Mouse (Mus musculus) liver, adult 2 months (tissue): ENCODE data around the gene Iqgap2. TPM values are rescaled to one million over a fixed set of nuclear protein-coding genes. Genes with fewer than 3 reads are reported as not detected.

ENCODE experiments used
- DNase-seq: peaks from one replicate; pipeline ENCODE4 v3.0.0-alpha.2; 2011; ENCODE audit warnings: low read depth, low spot score; ENCODE audit errors: extremely low read depth
- H3K27ac ChIP-seq: fragments of 200-500 bp; replicated peaks from 2 replicates; pipeline ENCODE4 v1.5.1; 2012; ENCODE audit warnings: low read depth, mild to moderate bottlenecking, control low read depth, inconsistent platforms, low read length; ENCODE audit not compliant: insufficient read depth
- H3K27me3 ChIP-seq: fragments of 200-500 bp; 2 replicates; pipeline ENCODE4 v1.6.1; 2012; ENCODE audit warnings: mild to moderate bottlenecking, moderate library complexity, low read length, inconsistent platforms; ENCODE audit not compliant: control insufficient read depth, insufficient read depth
- H3K36me3 ChIP-seq: fragments of 200-500 bp; 2 replicates; pipeline ENCODE4 v1.6.1; 2012; ENCODE audit warnings: low read length, inconsistent platforms; ENCODE audit not compliant: control insufficient read depth, insufficient read depth
- H3K4me1 ChIP-seq: fragments of 200-500 bp; 2 replicates; pipeline ENCODE4 v1.6.1; 2011; ENCODE audit warnings: low read length; ENCODE audit not compliant: control insufficient read depth, insufficient read depth
- H3K4me3 ChIP-seq: fragments of 200-500 bp; 2 replicates; pipeline ENCODE4 v1.5.1; 2011; ENCODE audit warnings: low read depth, mild to moderate bottlenecking, control low read depth, low read length, moderate library complexity; ENCODE audit not compliant: insufficient read depth
- H3K79me2 ChIP-seq: fragments of 200-500 bp; 2 replicates; pipeline ENCODE4 v1.6.1; 2012; ENCODE audit warnings: inconsistent platforms, mild to moderate bottlenecking, low read length, moderate library complexity; ENCODE audit not compliant: control insufficient read depth, insufficient read depth
- H3K9ac ChIP-seq: fragments of 200-500 bp; 2 replicates; pipeline ENCODE4 v1.6.1; 2012; ENCODE audit warnings: low read depth, mild to moderate bottlenecking, control low read depth, inconsistent platforms, low read length
- CTCF ChIP-seq: fragments of 200-500 bp; IDR thresholded peaks from 2 replicates; pipeline ENCODE4 v1.5.1; 2011; ENCODE audit warnings: low read depth, low read length, control low read depth
- POLR2A ChIP-seq: fragments of 200-500 bp; IDR thresholded peaks from 2 replicates; pipeline ENCODE4 v1.6.1; 2011; ENCODE audit warnings: low read length, control low read depth; ENCODE audit not compliant: insufficient read depth; ENCODE audit errors: extremely low read depth
- WGBS: fragments of 180-500 bp; shearing (Covaris S2); methylation state at CpG from one replicate; pipeline ENCODE4 v1.1.7; 2018; 5-methylcytosine and 5-hydroxymethylcytosine counted together
- polyA plus RNA-seq: library from polyadenylated mRNA; depleted of rRNA; stranded (reverse); fragments of >200 nt; gene quantifications from 2 replicates; pipeline ENCODE4 v1.2.3, GENCODE M21; 2012
- total RNA-seq: library from RNA; depleted of rRNA; stranded (reverse); fragments of >200 nt; gene quantifications from 2 replicates; pipeline ENCODE4 v1.2.3, GENCODE M21; 2014

The Iqgap2 gene
- total and polyA plus RNA-seq, 2 experiments = 21.4 to 189 TPM

- no peak overlapping the region for H3K27ac ChIP-seq
- no peaks in the 10 kb centered on the region for H3K36me3 ChIP-seq
- H3K4me1 ChIP-seq = no peaks in the 10 kb centered on the region
- no peak overlapping the region for H3K9ac ChIP-seq
- no peak for DNase-seq
- 88% methylated on average over 7 of the region's 7 CpGs for WGBS
- TF ChIP-seq CTCF = no peak
- no peak for TF ChIP-seq POLR2A
- no peaks in the 10 kb centered on the region for H3K79me2 ChIP-seq
- no peaks in the 10 kb centered on the region for H3K27me3 ChIP-seq
- H3K4me3 ChIP-seq = no peak overlapping the region
Measured at GRCm38 (mm10) chr13:95595411-95595810, 296.3 kb downstream of the Iqgap2 start.

- H3K9ac ChIP-seq = no peak overlapping the region
- no peak overlapping the region for H3K27ac ChIP-seq
- no peaks in the 10 kb centered on the region for H3K36me3 ChIP-seq
- H3K4me3 ChIP-seq = no peak overlapping the region
- WGBS = 73% methylated on average over 10 of the region's 10 CpGs
- TF ChIP-seq CTCF (no peak), POLR2A (no peak)
- no peaks in the 10 kb centered on the region for H3K27me3 ChIP-seq
- no peaks in the 10 kb centered on the region for H3K4me1 ChIP-seq
- H3K79me2 ChIP-seq = no peaks in the 10 kb centered on the region
- DNase-seq = no peak
Measured at GRCm38 (mm10) chr13:95592860-95593259, 298.9 kb downstream of the Iqgap2 start.

GRCm38 (mm10) chr13:95591606-95592005 lies 300.1 kb downstream of the Iqgap2 start:
- Histone ChIP-seq H3K4me1 (no peaks in the 10 kb centered on the region), H3K4me3 (no peak overlapping the region), H3K27ac (no peak overlapping the region), H3K79me2 (no peaks in the 10 kb centered on the region), H3K27me3 (no peaks in the 10 kb centered on the region), H3K36me3 (no peaks in the 10 kb centered on the region), H3K9ac (no peak overlapping the region)
- WGBS = 89% methylated on average over 3 of the region's 3 CpGs
- DNase-seq = no peak
- TF ChIP-seq CTCF (no peak), POLR2A (no peak)

GRCm38 (mm10) chr13:95587628-95588027 lies 304.1 kb downstream of the Iqgap2 start:
- Histone ChIP-seq H3K79me2 (no peaks in the 10 kb centered on the region), H3K27ac (no peak overlapping the region), H3K36me3 (no peaks in the 10 kb centered on the region), H3K27me3 (no peaks in the 10 kb centered on the region), H3K4me1 (no peaks in the 10 kb centered on the region), H3K9ac (no peak overlapping the region), H3K4me3 (no peak overlapping the region)
- no peak for TF ChIP-seq CTCF
- TF ChIP-seq POLR2A = no peak
- no peak for DNase-seq
- 96% methylated on average over 4 of the region's 4 CpGs for WGBS

GRCm38 (mm10) chr13:95584898-95585297 lies 306.8 kb downstream of the Iqgap2 start:
- no peak overlapping the region for H3K9ac ChIP-seq
- H3K36me3 ChIP-seq = no peaks in the 10 kb centered on the region
- H3K4me1 ChIP-seq = no peaks in the 10 kb centered on the region
- no peak for TF ChIP-seq POLR2A
- no peak for TF ChIP-seq CTCF
- no peak overlapping the region for H3K4me3 ChIP-seq
- H3K79me2 ChIP-seq = no peaks in the 10 kb centered on the region
- no peak overlapping the region for H3K27ac ChIP-seq
- 82% methylated on average over 5 of the region's 5 CpGs for WGBS
- no peak for DNase-seq
- H3K27me3 ChIP-seq = no peaks in the 10 kb centered on the region

GRCm38 (mm10) chr13:95583237-95584189 lies 308.2 kb downstream of the Iqgap2 start:
- H3K9ac ChIP-seq = no peak overlapping the region
- no peaks in the 10 kb centered on the region for H3K79me2 ChIP-seq
- no peak overlapping the region for H3K27ac ChIP-seq
- H3K4me3 ChIP-seq = no peak overlapping the region
- 81% methylated on average over 19 of the region's 19 CpGs for WGBS
- DNase-seq = no peak
- TF ChIP-seq CTCF = no peak
- no peak for TF ChIP-seq POLR2A
- no peaks in the 10 kb centered on the region for H3K27me3 ChIP-seq
- H3K4me1 ChIP-seq = no peaks in the 10 kb centered on the region
- H3K36me3 ChIP-seq = no peaks in the 10 kb centered on the region
